Mouse (Mus musculus): ENCODE results near the gene Cep104. TPM values are rescaled to one million over a fixed set of nuclear protein-coding genes. Genes with fewer than 3 reads are reported as not detected.

Gene Cep104
- polyA plus RNA-seq, 1 experiment: 19.8 TPM

DNA sequence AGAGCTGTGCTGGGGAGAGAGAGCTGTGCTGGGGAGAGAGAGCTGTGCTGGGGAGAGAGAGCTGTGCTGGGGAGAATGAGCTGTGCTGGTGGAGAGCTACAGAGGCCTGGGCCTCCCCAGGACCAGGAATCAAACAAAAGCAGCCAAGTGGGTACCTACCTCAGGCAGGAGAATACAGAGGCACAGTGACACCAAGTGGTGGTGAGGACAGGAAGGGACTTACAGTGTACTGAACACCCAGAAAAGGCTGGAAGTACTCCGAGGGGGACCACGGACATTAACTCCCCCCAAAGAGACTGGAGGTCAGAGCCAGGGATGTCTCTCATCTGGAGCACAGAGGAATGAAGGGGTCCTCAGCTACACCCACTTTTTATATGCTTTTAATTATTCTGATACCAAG lies 6.9 kb upstream of the Cep104 start:
- no peaks in the 10 kb centered on the region for H3K79me3 ChIP-seq (ENCODE audit: low read depth)
- H3K4me3 ChIP-seq (ENCODE audit: insufficient read depth, poor library complexity, severe bottlenecking): no peak overlapping the region
- H3K27me3 ChIP-seq (ENCODE audit: control insufficient read depth, insufficient read depth, insufficient read length): no peaks in the 10 kb centered on the region
- H3ac ChIP-seq (ENCODE audit: control insufficient read depth, insufficient read length, low read depth): no peak overlapping the region
- no peak for TF ChIP-seq FOSL1 (IDR thresholded peaks at IDR 0.05; ENCODE audit: insufficient read depth, low read length, poor library complexity, severe bottlenecking)
- no peak for TF ChIP-seq CTCF (IDR thresholded peaks at IDR 0.05; ENCODE audit: control insufficient read depth, insufficient read depth, insufficient read length)
- no peaks in the 10 kb centered on the region for H3K79me2 ChIP-seq (ENCODE audit: control insufficient read depth, insufficient read depth)
- peaks cover 18% of the 10 kb centered on the region for H3K36me3 ChIP-seq (ENCODE audit: control insufficient read depth, insufficient read depth)

DNA sequence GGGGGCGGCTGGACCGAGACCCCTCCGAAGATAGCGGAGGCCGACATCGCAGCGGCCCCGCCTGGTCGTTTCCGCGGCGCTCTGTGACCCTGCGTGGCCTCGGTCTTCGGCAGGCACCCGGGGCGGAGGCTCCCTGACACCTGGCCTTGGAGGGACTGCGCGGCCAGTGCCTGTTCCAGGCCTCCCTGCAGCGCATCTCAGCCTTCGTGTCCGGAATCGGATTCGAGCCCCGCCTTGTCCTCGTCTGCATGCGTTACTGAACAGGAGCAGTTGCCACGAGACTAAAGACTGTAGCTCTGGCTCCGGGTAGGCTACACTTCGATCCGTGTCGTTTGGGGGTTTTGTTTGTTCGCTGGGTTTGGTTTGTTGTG lies 283 bp downstream of the Cep104 start:
- no peak for TF ChIP-seq MAX (IDR thresholded peaks at IDR 0.05)
- H3K36me3 ChIP-seq (ENCODE audit: control insufficient read depth, insufficient read depth): peaks cover 11% of the 10 kb centered on the region
- peaks cover 40% of the 10 kb centered on the region for H3K79me2 ChIP-seq (ENCODE audit: control insufficient read depth, insufficient read depth)

GRCm38 (mm10) chr4:153975768-153976167 lies 774 bp downstream of the Cep104 start:
- no peak for TF ChIP-seq CTCF (IDR thresholded peaks at IDR 0.05; ENCODE audit: control insufficient read depth, insufficient read depth, insufficient read length)
- no peak for TF ChIP-seq FOSL1 (IDR thresholded peaks at IDR 0.05; ENCODE audit: insufficient read depth, low read length, poor library complexity, severe bottlenecking)
- no peak for TF ChIP-seq MYOG (IDR thresholded peaks at IDR 0.05; ENCODE audit: control insufficient read depth, extremely low read depth, insufficient read length)
- no peak for TF ChIP-seq MAX (IDR thresholded peaks at IDR 0.05)
- H3K27me3 ChIP-seq (ENCODE audit: control insufficient read depth, insufficient read depth, insufficient read length): no peaks in the 10 kb centered on the region
- H3ac ChIP-seq (ENCODE audit: control insufficient read depth, insufficient read length, low read depth): peak overlapping the region; percentile 57
- peak overlapping the region; percentile 75 for H3K4me3 ChIP-seq (ENCODE audit: insufficient read depth, poor library complexity, severe bottlenecking)
- peaks cover 23% of the 10 kb centered on the region for H3K79me3 ChIP-seq (ENCODE audit: low read depth)
- peaks cover 40% of the 10 kb centered on the region for H3K79me2 ChIP-seq (ENCODE audit: control insufficient read depth, insufficient read depth)
- peaks cover 10% of the 10 kb centered on the region for H3K36me3 ChIP-seq (ENCODE audit: control insufficient read depth, insufficient read depth)

More for the DNA sequence above, 283 bp downstream of the Cep104 start:
- Histone ChIP-seq H3K27me3 (ENCODE audit: control insufficient read depth, insufficient read depth, insufficient read length) (no peaks in the 10 kb centered on the region), H3K4me3 (ENCODE audit: insufficient read depth, poor library complexity, severe bottlenecking) (peak overlapping the region; percentile 75), H3K79me3 (ENCODE audit: low read depth) (peaks cover 23% of the 10 kb centered on the region), H3ac (ENCODE audit: control insufficient read depth, insufficient read length, low read depth) (peak overlapping the region; percentile 81)

DNA sequence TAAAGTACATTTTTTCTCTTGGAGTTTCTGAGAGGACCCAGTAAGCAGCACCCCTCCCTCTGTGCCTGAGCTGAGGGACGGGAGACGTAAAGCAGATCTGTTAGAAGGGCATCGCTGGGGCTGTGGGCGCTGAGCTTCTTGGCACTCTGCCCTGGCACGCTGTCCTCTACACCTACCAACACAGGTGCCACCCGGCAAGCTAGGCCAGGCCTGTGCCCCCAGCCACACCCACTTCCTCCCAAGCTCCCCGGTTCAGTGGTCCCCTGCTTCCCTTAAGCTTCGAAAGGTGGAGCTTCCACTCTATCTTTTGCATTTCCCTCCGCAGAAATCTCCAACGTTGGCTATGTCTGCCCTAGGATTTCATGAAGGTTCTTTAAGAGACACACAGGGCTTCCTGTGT lies 4.2 kb downstream of the Cep104 start:
- TF ChIP-seq MYOD1 (IDR thresholded peaks at IDR 0.05; ENCODE audit: control insufficient read depth, insufficient read length, low read depth) (no peak), CTCF (IDR thresholded peaks at IDR 0.05; ENCODE audit: control insufficient read depth, insufficient read depth, insufficient read length) (no peak), MAX (IDR thresholded peaks at IDR 0.05) (no peak), FOSL1 (IDR thresholded peaks at IDR 0.05; ENCODE audit: insufficient read depth, low read length, poor library complexity, severe bottlenecking) (no peak), MYOG (IDR thresholded peaks at IDR 0.05; ENCODE audit: control insufficient read depth, extremely low read depth, insufficient read length) (no peak), USF1 (IDR thresholded peaks at IDR 0.05; ENCODE audit: low read depth) (no peak), CEBPB (IDR thresholded peaks at IDR 0.05; ENCODE audit: low read depth) (no peak)
- H3K27me3 ChIP-seq (ENCODE audit: control insufficient read depth, insufficient read depth, insufficient read length): no peaks in the 10 kb centered on the region
- peaks cover 40% of the 10 kb centered on the region for H3K79me2 ChIP-seq (ENCODE audit: control insufficient read depth, insufficient read depth)
- peaks cover 23% of the 10 kb centered on the region for H3K79me3 ChIP-seq (ENCODE audit: low read depth)
- no peak overlapping the region for H3ac ChIP-seq (ENCODE audit: control insufficient read depth, insufficient read length, low read depth)
- H3K36me3 ChIP-seq (ENCODE audit: control insufficient read depth, insufficient read depth): peaks cover 17% of the 10 kb centered on the region
- H3K4me3 ChIP-seq (ENCODE audit: insufficient read depth, poor library complexity, severe bottlenecking): no peak overlapping the region

GRCm38 (mm10) chr4:153980470-153980869 lies 5.5 kb downstream of the Cep104 start:
- H3K36me3 ChIP-seq (ENCODE audit: control insufficient read depth, insufficient read depth): peaks cover 20% of the 10 kb centered on the region
- H3K79me3 ChIP-seq (ENCODE audit: low read depth): peaks cover 19% of the 10 kb centered on the region
- H3K27me3 ChIP-seq (ENCODE audit: control insufficient read depth, insufficient read depth, insufficient read length): no peaks in the 10 kb centered on the region
- no peak for TF ChIP-seq CTCF (IDR thresholded peaks at IDR 0.05; ENCODE audit: control insufficient read depth, insufficient read depth, insufficient read length)
- TF ChIP-seq USF1 (IDR thresholded peaks at IDR 0.05; ENCODE audit: low read depth): no peak
- TF ChIP-seq MYOG (IDR thresholded peaks at IDR 0.05; ENCODE audit: control insufficient read depth, extremely low read depth, insufficient read length): no peak
- no peak for TF ChIP-seq CEBPB (IDR thresholded peaks at IDR 0.05; ENCODE audit: low read depth)
- no peak for TF ChIP-seq FOSL1 (IDR thresholded peaks at IDR 0.05; ENCODE audit: insufficient read depth, low read length, poor library complexity, severe bottlenecking)
- TF ChIP-seq MAX (IDR thresholded peaks at IDR 0.05): no peak
- TF ChIP-seq MYOD1 (IDR thresholded peaks at IDR 0.05; ENCODE audit: control insufficient read depth, insufficient read length, low read depth): no peak
- H3ac ChIP-seq (ENCODE audit: control insufficient read depth, insufficient read length, low read depth): no peak overlapping the region
- H3K4me3 ChIP-seq (ENCODE audit: insufficient read depth, poor library complexity, severe bottlenecking): no peak overlapping the region
- H3K79me2 ChIP-seq (ENCODE audit: control insufficient read depth, insufficient read depth): peaks cover 35% of the 10 kb centered on the region

DNA sequence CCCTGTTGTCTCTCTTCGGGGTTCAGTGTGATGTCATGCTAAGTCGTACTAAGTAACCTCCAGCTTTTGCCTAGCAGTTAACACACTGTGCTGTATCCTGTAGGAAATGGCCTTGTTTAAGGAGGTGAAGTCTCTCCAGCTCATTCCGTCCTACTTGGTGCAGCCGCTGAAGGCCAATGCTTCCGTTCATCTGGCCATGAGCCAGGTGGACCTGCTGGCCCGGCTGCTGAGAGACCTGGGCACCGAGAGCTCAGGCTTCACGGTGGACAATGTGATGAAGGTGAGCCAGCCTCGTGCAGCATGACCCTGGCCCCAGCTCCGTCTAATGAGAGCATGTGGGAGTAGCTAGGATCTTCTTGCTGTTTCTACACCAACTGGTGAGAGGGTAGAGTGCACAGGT lies 17.7 kb downstream of the Cep104 start:
- Histone ChIP-seq H3K79me3 (ENCODE audit: low read depth) (no peaks in the 10 kb centered on the region), H3ac (ENCODE audit: control insufficient read depth, insufficient read length, low read depth) (no peak overlapping the region), H3K27me3 (ENCODE audit: control insufficient read depth, insufficient read depth, insufficient read length) (no peaks in the 10 kb centered on the region), H3K4me3 (ENCODE audit: insufficient read depth, poor library complexity, severe bottlenecking) (no peak overlapping the region), H3K79me2 (ENCODE audit: control insufficient read depth, insufficient read depth) (no peaks in the 10 kb centered on the region), H3K36me3 (ENCODE audit: control insufficient read depth, insufficient read depth) (peaks cover 50% of the 10 kb centered on the region)
- TF ChIP-seq CEBPB (IDR thresholded peaks at IDR 0.05; ENCODE audit: low read depth) (no peak), USF1 (IDR thresholded peaks at IDR 0.05; ENCODE audit: low read depth) (no peak), MYOG (IDR thresholded peaks at IDR 0.05; ENCODE audit: control insufficient read depth, extremely low read depth, insufficient read length) (no peak), MAX (IDR thresholded peaks at IDR 0.05) (no peak), CTCF (IDR thresholded peaks at IDR 0.05; ENCODE audit: control insufficient read depth, insufficient read depth, insufficient read length) (no peak), FOSL1 (IDR thresholded peaks at IDR 0.05; ENCODE audit: insufficient read depth, low read length, poor library complexity, severe bottlenecking) (no peak), MYOD1 (IDR thresholded peaks at IDR 0.05; ENCODE audit: control insufficient read depth, insufficient read length, low read depth) (no peak)
